Mouse (Mus musculus): ENCODE data around the gene C1s2.
"Not testable (repeated sequence)": the region's sequence is repeated elsewhere in the genome, so short reads cannot be mapped to it uniquely, and the experiment has no call there.

C1s2 gene

DNA sequence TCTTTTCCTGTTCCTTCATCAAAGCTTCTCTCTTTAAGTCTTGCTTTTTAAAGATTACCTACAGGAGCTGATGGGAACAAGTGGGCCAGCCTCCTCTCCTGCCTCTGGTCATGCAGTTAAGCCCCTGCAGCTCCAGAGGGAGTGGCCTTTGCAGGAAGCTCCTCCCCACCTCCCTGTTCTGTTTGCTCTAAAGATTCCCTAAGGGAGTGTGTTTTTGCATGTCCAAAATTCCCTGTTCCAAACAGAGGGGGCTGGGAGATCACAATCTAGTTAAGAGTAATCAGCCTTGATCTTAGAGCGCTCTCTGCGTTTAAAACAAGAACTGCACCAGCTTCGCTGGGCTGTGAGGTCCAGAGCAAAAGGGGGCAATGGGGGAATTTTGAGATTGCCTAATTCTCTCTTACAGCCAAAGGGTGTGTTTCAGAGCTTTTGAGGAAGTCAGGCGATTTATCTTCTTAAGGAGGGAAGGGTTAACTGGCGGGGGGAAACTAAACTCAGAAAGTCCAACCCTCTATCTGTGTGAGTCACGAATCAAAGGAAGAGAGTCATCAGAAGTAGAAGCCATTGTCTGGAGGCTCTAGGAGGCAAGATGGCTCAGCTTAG is 1.1 kb upstream of the C1s2 start:
- DNase-seq = not testable (repeated sequence)

- no peak for DNase-seq
Measured at GRCm38 (mm10) chr6:124630763-124631162, 5.1 kb downstream of the C1s2 start.

GRCm38 (mm10) chr6:124626184-124626583 is 9.7 kb downstream of the C1s2 start:
- not testable (repeated sequence) for DNase-seq

GRCm38 (mm10) chr6:124625612-124626011 is 10.3 kb downstream of the C1s2 start:
- DNase-seq = no peak

DNA sequence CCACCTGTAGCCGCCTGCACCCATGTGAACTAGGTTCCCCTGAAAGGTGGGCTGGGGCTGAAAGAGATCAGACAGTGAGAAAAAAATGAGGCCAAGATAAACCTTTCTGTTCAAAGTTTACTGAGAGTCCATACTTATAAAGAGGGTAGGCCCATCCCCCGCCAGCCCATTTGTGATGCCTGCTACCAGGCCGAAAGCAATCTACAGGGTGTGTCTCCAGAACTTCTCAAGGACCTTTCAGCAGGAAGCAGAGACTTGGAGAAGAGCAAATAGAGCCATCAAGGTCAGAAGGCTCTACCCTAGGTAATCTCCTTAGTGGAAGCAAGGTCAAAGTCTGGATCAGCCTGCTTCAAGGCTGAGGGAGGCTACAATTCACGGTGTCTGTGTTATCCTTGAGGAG is 33.9 kb downstream of the C1s2 start:
- DNase-seq = no peak

- DNase-seq = no peak
Measured at GRCm38 (mm10) chr6:124593121-124593520, 42.8 kb downstream of the C1s2 start.

DNA sequence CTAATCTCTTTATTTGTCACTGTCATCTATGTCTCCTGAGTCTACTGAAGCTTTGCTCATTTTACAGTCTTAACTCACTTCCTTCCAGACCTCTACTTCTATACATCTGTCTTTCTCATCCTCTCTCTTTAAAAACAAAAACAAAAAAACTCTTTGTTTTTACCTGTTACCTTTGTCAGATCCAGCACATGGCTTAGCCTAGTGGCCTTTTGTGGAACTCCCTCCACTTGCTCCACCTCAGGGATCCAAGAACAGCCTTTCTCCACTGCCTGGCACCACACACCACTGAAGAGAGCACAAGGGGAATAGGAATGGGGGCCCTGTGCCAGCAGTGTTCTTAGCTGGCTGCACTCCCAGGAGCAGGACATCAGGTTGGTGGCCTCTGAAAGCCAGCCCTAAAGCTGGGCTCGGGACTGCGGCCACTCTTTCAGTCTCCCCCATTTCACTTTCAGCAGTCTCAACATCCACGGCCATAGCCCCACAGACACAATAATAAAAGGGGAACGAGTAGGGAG is 43.6 kb downstream of the C1s2 start:
- no peak for DNase-seq

DNA sequence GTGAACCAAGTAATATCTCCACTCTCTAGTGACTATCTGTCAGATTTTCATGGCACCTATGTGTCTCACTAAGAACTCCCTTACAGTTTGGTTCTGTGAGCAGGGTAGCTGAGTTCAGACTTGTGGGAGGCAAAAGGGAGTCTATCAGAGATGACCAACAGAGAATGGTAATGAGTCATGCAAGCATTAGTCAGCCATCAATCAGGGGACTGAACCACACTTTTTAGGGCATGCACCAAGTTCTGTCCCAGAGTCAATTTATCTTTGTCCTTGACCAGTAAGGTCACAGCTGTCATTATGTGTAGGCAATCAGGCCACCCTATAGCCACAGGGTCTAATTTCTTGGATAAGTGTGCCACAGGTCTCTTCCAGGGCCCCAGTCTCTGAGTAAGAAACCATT is 47.1 kb downstream of the C1s2 start:
- no peak for DNase-seq

DNA sequence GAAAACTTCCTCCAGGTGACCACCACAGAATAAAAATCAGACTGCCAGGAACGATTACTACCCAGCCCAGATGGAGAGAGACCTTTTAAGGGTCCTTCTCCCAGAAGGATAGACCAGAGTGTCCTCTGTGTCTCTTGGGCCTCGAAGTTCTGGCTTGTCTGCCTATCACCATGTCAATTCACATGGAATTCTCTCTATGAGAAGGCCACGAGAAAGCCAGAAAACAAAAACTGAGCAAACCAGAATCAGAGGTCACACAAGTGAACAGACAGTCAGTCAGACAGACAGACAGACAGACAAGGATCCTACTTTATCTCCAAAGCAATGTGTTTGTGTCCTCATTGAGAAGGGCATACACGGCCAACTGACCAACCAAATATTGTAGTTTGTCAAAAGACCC is 49.6 kb downstream of the C1s2 start:
- no peak for DNase-seq

GRCm38 (mm10) chr6:124585761-124586160 is 50.1 kb downstream of the C1s2 start:
- no peak for DNase-seq

DNA sequence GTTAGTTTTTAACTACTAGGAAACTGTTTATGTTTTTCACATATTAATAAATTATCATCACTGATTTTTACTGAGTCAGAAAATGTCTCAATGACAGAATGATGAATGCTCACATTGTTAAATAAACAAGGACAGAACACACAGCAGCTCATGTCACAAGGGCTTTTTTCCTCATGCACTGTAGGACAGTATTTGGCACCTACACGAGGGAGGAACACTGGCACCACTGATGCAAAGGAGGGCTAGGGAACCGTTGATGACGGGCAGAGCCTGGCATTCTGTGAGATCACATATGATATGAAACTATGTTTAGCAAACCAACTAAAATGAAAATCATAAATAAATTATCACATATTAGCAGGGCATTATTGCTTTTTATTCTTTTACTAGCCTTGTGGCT is 51.0 kb downstream of the C1s2 start:
- no peak for DNase-seq

GRCm38 (mm10) chr6:124582231-124582630 is 53.7 kb downstream of the C1s2 start:
- DNase-seq = no peak

DNA sequence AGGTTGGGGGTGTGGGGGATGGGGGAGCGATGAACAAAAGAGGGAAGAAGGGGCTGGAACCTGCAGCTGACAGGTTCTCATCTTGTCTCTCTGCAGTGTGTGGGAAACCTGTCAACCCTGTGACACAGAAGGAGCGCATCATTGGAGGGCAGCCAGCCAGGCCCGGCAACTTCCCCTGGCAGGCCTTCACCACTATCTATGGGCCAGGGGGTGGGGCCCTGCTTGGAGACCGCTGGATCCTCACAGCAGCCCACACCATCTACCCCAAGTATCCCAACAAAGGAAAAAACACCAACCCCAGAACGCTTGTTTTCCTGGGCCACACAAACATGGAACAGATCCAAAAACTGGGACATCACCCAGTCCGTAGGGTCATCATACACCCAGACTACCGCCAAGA is 55.7 kb downstream of the C1s2 start:
- DNase-seq = not testable (repeated sequence)

DNA sequence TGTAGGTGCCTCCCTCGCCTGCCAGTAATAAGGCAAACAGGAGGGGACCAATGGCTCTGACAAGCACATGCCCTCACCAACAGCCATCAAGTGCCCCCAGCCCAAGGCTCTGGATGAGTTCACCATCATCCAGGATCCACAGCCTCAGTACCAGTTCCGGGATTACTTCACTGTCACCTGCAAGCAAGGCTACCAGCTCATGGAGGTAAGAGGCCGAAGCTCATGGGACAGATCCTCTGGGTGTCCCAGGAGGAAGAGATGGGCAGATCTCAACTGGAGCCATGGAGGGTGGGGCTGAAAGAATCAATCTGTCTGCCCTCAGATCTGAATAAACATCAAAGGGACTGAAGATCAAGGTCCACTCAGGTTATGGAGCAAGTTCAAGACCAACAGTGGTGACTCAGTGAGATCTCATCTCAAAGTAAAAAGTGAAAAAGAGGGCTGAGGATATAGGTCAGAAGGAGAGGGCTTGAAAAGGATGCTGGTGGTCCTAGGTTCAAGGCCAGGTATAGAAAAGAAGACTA is 60.7 kb downstream of the C1s2 start:
- not testable (repeated sequence) for DNase-seq

Data from spleen, adult 18-20 months (tissue).